Mouse (Mus musculus): ENCODE measurements around the gene Timm9. TPM values are rescaled to one million over a fixed set of nuclear protein-coding genes. Genes with fewer than 3 reads are reported as not detected.
A peak's percentile ranks its signal among the peaks of the same experiment; 100 is the strongest.
"Not testable (repeated sequence)": the region's sequence is repeated elsewhere in the genome, so short reads cannot be mapped to it uniquely, and the experiment has no call there.

The Timm9 gene
- polyA plus RNA-seq, 1 experiment from 2014 or later, result 60.9 TPM

- no peak overlapping the region for H3K9ac ChIP-seq (ENCODE audit: low read length)
- 81% methylated on average over 5 of the region's 5 CpGs for WGBS
- no peaks in the 10 kb centered on the region for H3K27me3 ChIP-seq (ENCODE audit: control insufficient read depth, insufficient read depth, low read length)
- H3K4me2 ChIP-seq (replicated peaks; ENCODE audit: low read depth), result no peak overlapping the region
- TF ChIP-seq EP300 (optimal IDR thresholded peaks at IDR 0.05) (no peak), CTCF (IDR thresholded peaks at IDR 0.05; ENCODE audit: low read depth) (no peak)
- no peaks in the 10 kb centered on the region for H3K9me3 ChIP-seq (ENCODE audit: control insufficient read depth, low read length)
- H3K27ac ChIP-seq (replicated peaks), result no peak overlapping the region
- no peak overlapping the region for H3K4me3 ChIP-seq (ENCODE audit: low read depth, low read length)
- no peaks in the 10 kb centered on the region for H3K4me1 ChIP-seq (replicated peaks; ENCODE audit: control insufficient read depth, insufficient read depth)
- no peak for ATAC-seq (ENCODE audit: low FRiP score, low TSS enrichment)
- H3K36me3 ChIP-seq (ENCODE audit: control insufficient read depth, insufficient read depth, low read length), result no peaks in the 10 kb centered on the region
- no peak for DNase-seq (ENCODE audit: low spot score)
Measured at GRCm38 (mm10) chr12:71116411-71116810, 20.1 kb downstream of the Timm9 start.

DNA sequence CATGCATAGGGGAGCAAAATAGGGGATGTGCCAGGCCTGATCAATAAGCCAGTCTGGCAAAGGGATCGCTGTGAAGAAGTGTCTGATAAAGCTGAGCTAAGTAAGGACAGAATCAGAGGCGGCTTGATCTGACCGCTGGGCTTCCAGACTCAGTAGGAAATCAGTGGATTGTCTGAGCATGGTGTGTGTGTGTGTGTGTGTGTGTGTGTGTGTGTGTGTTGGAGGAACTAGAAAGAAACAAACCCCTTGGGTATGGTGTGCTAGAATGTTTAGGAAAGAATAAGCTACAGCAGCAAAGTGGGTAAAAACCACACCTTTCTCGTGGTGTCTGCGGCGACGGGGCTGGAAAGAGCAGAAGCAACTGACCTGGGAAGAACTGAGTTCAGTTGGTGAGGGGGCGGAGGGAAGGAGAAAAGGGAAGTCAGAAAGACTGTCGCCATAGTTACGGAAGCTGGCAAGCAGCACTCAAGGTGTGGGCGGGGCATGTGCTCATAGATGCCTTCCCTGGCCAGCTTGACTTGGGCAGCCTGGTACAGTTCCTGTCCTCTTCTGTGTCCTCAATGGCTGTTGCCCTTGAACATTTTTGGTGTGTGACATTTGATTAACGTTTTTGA is 22.7 kb downstream of the Timm9 start:
- no peak for ATAC-seq (ENCODE audit: low FRiP score, low TSS enrichment)
- Histone ChIP-seq H3K4me2 (replicated peaks; ENCODE audit: low read depth) (no peak overlapping the region), H3K9ac (ENCODE audit: low read length) (no peak overlapping the region), H3K27me3 (ENCODE audit: control insufficient read depth, insufficient read depth, low read length) (no peaks in the 10 kb centered on the region), H3K4me1 (replicated peaks; ENCODE audit: control insufficient read depth, insufficient read depth) (0 out of 2 replicates have a peak, but pooled peaks cover 3% of the 10 kb centered on the region), H3K36me3 (ENCODE audit: control insufficient read depth, insufficient read depth, low read length) (no peaks in the 10 kb centered on the region), H3K9me3 (ENCODE audit: control insufficient read depth, low read length) (no peaks in the 10 kb centered on the region), H3K27ac (replicated peaks) (no peak overlapping the region), H3K4me3 (ENCODE audit: low read depth, low read length) (no peak overlapping the region)
- peak; percentile 49 for DNase-seq (ENCODE audit: low spot score)
- no peak for TF ChIP-seq CTCF (IDR thresholded peaks at IDR 0.05; ENCODE audit: low read depth)
- TF ChIP-seq EP300 (optimal IDR thresholded peaks at IDR 0.05), result no peak
- WGBS, result 28% methylated on average over 12 of the region's 12 CpGs

DNA sequence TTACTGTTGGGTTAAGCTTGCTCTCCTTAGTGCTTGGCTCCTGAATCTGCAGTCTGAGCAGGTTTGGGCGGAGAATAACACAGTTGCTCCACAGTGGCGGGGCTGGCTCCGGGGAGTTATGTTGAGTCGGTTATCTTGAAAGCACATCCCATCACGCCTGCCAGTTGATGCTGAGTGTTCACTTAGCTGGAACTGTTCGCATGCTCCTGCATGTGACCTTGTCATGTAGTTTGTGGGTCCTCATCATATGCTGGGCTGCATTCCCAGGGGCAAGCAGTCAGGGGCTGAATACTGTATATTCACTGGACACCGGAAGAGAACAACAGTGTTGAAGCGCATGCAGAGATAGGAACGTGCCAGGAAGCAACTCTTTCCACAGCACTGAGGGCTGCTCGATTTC is 23.4 kb downstream of the Timm9 start:
- H3K4me3 ChIP-seq (ENCODE audit: low read depth, low read length), result no peak overlapping the region

GRCm38 (mm10) chr12:71111331-71111730 is 25.2 kb downstream of the Timm9 start, which contains the start of gene Tomm20l:
TSS of gene Tomm20l (plus strand) at chr12:71111428.
- no peak for TF ChIP-seq EP300 (optimal IDR thresholded peaks at IDR 0.05)
- TF ChIP-seq CTCF (IDR thresholded peaks at IDR 0.05; ENCODE audit: low read depth), result peak; percentile 62
- 0 out of 2 replicates have a peak, but pooled peaks cover 3% of the 10 kb centered on the region for H3K4me1 ChIP-seq (replicated peaks; ENCODE audit: control insufficient read depth, insufficient read depth)
- WGBS, result 8% methylated on average over 28 of the region's 33 CpGs
- peak within 1 kb of the TSS; percentile 52 for H3K4me2 ChIP-seq (replicated peaks; ENCODE audit: low read depth)
- H3K27ac ChIP-seq (replicated peaks), result no peak within 1 kb of the TSS
- H3K27me3 ChIP-seq (ENCODE audit: control insufficient read depth, insufficient read depth, low read length), result no peaks in the 10 kb centered on the region
- no peaks in the 10 kb centered on the region for H3K36me3 ChIP-seq (ENCODE audit: control insufficient read depth, insufficient read depth, low read length)
- peak within 1 kb of the TSS; percentile 28; the same call in 1 of the 2 replicates for H3K9ac ChIP-seq (ENCODE audit: low read length)
- no peaks in the 10 kb centered on the region for H3K9me3 ChIP-seq (ENCODE audit: control insufficient read depth, low read length)
- ATAC-seq (ENCODE audit: low FRiP score, low TSS enrichment) (peak; percentile 56; the same call in 1 of the 2 replicates), DNase-seq (ENCODE audit: low spot score) (peak; percentile 66)
- peak within 1 kb of the TSS; percentile 23 for H3K4me3 ChIP-seq (ENCODE audit: low read depth, low read length)

More for the DNA sequence above, 23.4 kb downstream of the Timm9 start:
- 72% methylated on average over 10 of the region's 10 CpGs for WGBS
- Histone ChIP-seq H3K9ac (ENCODE audit: low read length) (no peak overlapping the region), H3K36me3 (ENCODE audit: control insufficient read depth, insufficient read depth, low read length) (no peaks in the 10 kb centered on the region), H3K9me3 (ENCODE audit: control insufficient read depth, low read length) (no peaks in the 10 kb centered on the region), H3K27ac (replicated peaks) (no peak overlapping the region), H3K27me3 (ENCODE audit: control insufficient read depth, insufficient read depth, low read length) (no peaks in the 10 kb centered on the region), H3K4me2 (replicated peaks; ENCODE audit: low read depth) (no peak overlapping the region), H3K4me1 (replicated peaks; ENCODE audit: control insufficient read depth, insufficient read depth) (0 out of 2 replicates have a peak, but pooled peaks cover 3% of the 10 kb centered on the region)
- TF ChIP-seq EP300 (optimal IDR thresholded peaks at IDR 0.05) (no peak), CTCF (IDR thresholded peaks at IDR 0.05; ENCODE audit: low read depth) (no peak)
- ATAC-seq (ENCODE audit: low FRiP score, low TSS enrichment), result no peak
- DNase-seq (ENCODE audit: low spot score), result no peak

- Histone ChIP-seq H3K4me1 (replicated peaks; ENCODE audit: control insufficient read depth, insufficient read depth) (0 out of 2 replicates have a peak, but pooled peaks cover 3% of the 10 kb centered on the region), H3K36me3 (ENCODE audit: control insufficient read depth, insufficient read depth, low read length) (no peaks in the 10 kb centered on the region), H3K4me3 (ENCODE audit: low read depth, low read length) (no peak overlapping the region), H3K27me3 (ENCODE audit: control insufficient read depth, insufficient read depth, low read length) (no peaks in the 10 kb centered on the region), H3K4me2 (replicated peaks; ENCODE audit: low read depth) (no peak overlapping the region), H3K27ac (replicated peaks) (no peak overlapping the region), H3K9me3 (ENCODE audit: control insufficient read depth, low read length) (no peaks in the 10 kb centered on the region), H3K9ac (ENCODE audit: low read length) (no peak overlapping the region)
- DNase-seq (ENCODE audit: low spot score) (no peak), ATAC-seq (ENCODE audit: low FRiP score, low TSS enrichment) (no peak)
- WGBS, result 88% methylated on average over 6 of the region's 6 CpGs
- TF ChIP-seq CTCF (IDR thresholded peaks at IDR 0.05; ENCODE audit: low read depth), result no peak
- TF ChIP-seq EP300 (optimal IDR thresholded peaks at IDR 0.05), result no peak
Measured at GRCm38 (mm10) chr12:71107216-71107771, 29.2 kb downstream of the Timm9 start.

DNA sequence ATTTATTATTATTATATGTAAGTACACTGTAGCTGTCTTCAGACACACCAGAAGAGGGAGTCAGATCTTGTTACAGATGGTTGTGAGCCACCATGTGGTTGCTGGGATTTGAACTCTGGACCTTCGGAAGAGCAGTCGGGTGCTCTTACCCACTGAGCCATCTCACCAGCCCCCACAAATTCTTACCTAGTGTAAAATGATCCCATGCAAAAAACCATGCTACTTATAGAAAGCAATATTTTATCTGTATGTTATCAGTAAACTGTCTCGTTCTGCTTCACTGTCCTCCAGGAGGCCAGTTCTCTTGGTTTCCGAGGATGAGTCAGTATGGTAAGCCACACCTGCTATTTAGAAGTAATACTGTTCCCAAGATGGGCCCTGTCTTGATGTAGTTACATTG is 32.2 kb downstream of the Timm9 start:
- H3K9me3 ChIP-seq (ENCODE audit: control insufficient read depth, low read length); H3K4me1 ChIP-seq (replicated peaks; ENCODE audit: control insufficient read depth, insufficient read depth); DNase-seq (ENCODE audit: low spot score); ATAC-seq (ENCODE audit: low FRiP score, low TSS enrichment); H3K36me3 ChIP-seq (ENCODE audit: control insufficient read depth, insufficient read depth, low read length); H3K4me3 ChIP-seq (ENCODE audit: low read depth, low read length); H3K4me2 ChIP-seq (replicated peaks; ENCODE audit: low read depth); H3K9ac ChIP-seq (ENCODE audit: low read length); H3K27me3 ChIP-seq (ENCODE audit: control insufficient read depth, insufficient read depth, low read length); H3K27ac ChIP-seq (replicated peaks): not testable (repeated sequence)
- WGBS, result 77% methylated on average over 4 of the region's 4 CpGs

Data from stomach, postnatal 0 days (tissue).